Mouse (Mus musculus) C2C12 (cell line): ENCODE data around the gene Pld4.

ENCODE experiments used
- CEBPB ChIP-seq: IDR thresholded peaks from one replicate; pipeline ENCODE4 v1.6.1; 2011; ENCODE audit warnings: low read depth, mild to moderate bottlenecking, control low read depth, moderate library complexity
- CTCF ChIP-seq: IDR thresholded peaks from one replicate; pipeline ENCODE4 v1.5.1; 2011; ENCODE audit not compliant: control insufficient read depth, insufficient read depth, insufficient read length
- FOSL1 ChIP-seq: IDR thresholded peaks from one replicate; pipeline ENCODE4 v1.8.0; 2011; ENCODE audit warnings: mild to moderate bottlenecking, low read length; ENCODE audit not compliant: poor library complexity, insufficient read depth, severe bottlenecking
- MAX ChIP-seq: IDR thresholded peaks from one replicate; pipeline ENCODE4 v1.6.1; 2011; ENCODE audit warnings: mild to moderate bottlenecking, control low read depth
- MYOD1 ChIP-seq: IDR thresholded peaks from one replicate; pipeline ENCODE4 v1.6.1; 2011; ENCODE audit warnings: low read depth; ENCODE audit not compliant: control insufficient read depth, insufficient read length
- MYOG ChIP-seq: IDR thresholded peaks from one replicate; pipeline ENCODE4 v1.6.1; 2011; ENCODE audit not compliant: control insufficient read depth, insufficient read length; ENCODE audit errors: extremely low read depth
- USF1 ChIP-seq: IDR thresholded peaks from one replicate; pipeline ENCODE4 v1.6.1; 2011; ENCODE audit warnings: low read depth, mild to moderate bottlenecking, control low read depth, moderate library complexity

DNA sequence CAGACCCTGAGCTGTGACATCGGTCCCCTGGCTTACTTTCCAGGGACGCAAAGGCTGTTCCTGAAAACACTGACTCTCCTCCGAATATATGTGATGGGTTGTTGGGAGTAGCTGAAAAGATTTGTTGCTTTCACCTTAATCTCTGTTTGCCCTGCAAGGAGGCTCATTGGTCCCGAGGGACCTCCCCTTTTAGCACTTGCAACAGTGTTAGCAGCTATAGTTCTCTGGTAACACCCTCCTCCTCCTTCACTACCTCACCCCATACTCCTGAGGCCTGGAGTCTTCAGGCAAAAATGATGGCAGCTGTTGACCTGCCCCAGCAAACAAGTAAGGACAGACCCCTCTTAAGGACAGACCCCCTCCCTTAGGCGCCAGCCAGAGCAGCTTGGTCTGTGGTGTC is 41.5 kb upstream of the Pld4 start:
- no peak for TF ChIP-seq CTCF
- no peak for TF ChIP-seq MYOD1
- no peak for TF ChIP-seq CEBPB
- TF ChIP-seq MAX: no peak
- no peak for TF ChIP-seq USF1
- no peak for TF ChIP-seq MYOG
- no peak for TF ChIP-seq FOSL1
